Mouse (Mus musculus) lung, postnatal 0 days (tissue): ENCODE measurements around the gene Slfn8.
"Not testable (repeated sequence)": the region's sequence is repeated elsewhere in the genome, so short reads cannot be mapped to it uniquely, and the experiment has no call there.

ENCODE experiments used
- CTCF ChIP-seq: IDR thresholded peaks from 2 replicates; pipeline ENCODE4 v1.5.1; 2016; ENCODE audit warnings: antibody characterized with exemption, mild to moderate bottlenecking
- EP300 ChIP-seq: IDR thresholded peaks from 2 replicates; pipeline ENCODE4 v1.6.1; 2016; ENCODE audit warnings: antibody characterized with exemption, mild to moderate bottlenecking, control low read depth

- not testable (repeated sequence) for TF ChIP-seq CTCF, EP300
Measured at GRCm38 (mm10) chr11:82982409-82982808, 38.2 kb downstream of the Slfn8 start.
